Mouse (Mus musculus) midbrain, postnatal 0 days (tissue): Measurements from ENCODE around the gene Cyfip2. TPM values are rescaled to one million over a fixed set of nuclear protein-coding genes. Genes with fewer than 3 reads are reported as not detected.

Experiments
- ATAC-seq: fragments of 200-750 bp; cut with Nextera tagmentation; 2 replicates; pipeline ENCODE4 v1.8.0; 2017; ENCODE audit warnings: moderate number of reproducible peaks, mild to moderate bottlenecking, moderate TSS enrichment, moderate library complexity; ENCODE audit not compliant: low FRiP score
- DNase-seq: peaks from one replicate; pipeline ENCODE4 v3.0.0-alpha.2; 2015; ENCODE audit warnings: low spot score
- H3K27ac ChIP-seq: fragments of 300-500 bp; sonication (generic); 2 replicates; pipeline ENCODE4 v1.5.1; 2014; ENCODE audit warnings: low read depth, mild to moderate bottlenecking, low read length, mixed read lengths
- H3K27me3 ChIP-seq: fragments of 300-500 bp; sonication (generic); 2 replicates; pipeline ENCODE4 v1.6.1; 2014; ENCODE audit warnings: low read length, control low read depth, mixed read lengths; ENCODE audit not compliant: insufficient read depth
- H3K36me3 ChIP-seq: fragments of 300-500 bp; sonication (generic); 2 replicates; pipeline ENCODE4 v1.6.1; 2014; ENCODE audit warnings: low read length, control low read depth, mixed read lengths; ENCODE audit not compliant: insufficient read depth
- H3K4me1 ChIP-seq: fragments of 300-500 bp; sonication (generic); 2 replicates; pipeline ENCODE4 v1.6.1; 2014; ENCODE audit warnings: mild to moderate bottlenecking, control low read depth, antibody characterized with exemption, low read length, mixed read lengths; ENCODE audit not compliant: insufficient read depth
- H3K4me2 ChIP-seq: fragments of 300-500 bp; sonication (generic); 2 replicates; pipeline ENCODE4 v1.6.1; 2014; ENCODE audit warnings: low read depth, mild to moderate bottlenecking, low read length, mixed read lengths; ENCODE audit not compliant: poor library complexity, severe bottlenecking
- H3K4me3 ChIP-seq: fragments of 300-500 bp; sonication (generic); 2 replicates; pipeline ENCODE4 v1.5.1; 2014; ENCODE audit warnings: low read depth, mild to moderate bottlenecking, low read length, moderate library complexity
- H3K9ac ChIP-seq: fragments of 300-500 bp; sonication (generic); replicated peaks from 2 replicates; pipeline ENCODE4 v1.6.1; 2014; ENCODE audit warnings: mild to moderate bottlenecking, low read length, moderate library complexity, mixed read lengths; ENCODE audit not compliant: poor library complexity, severe bottlenecking
- H3K9me3 ChIP-seq: fragments of 300-500 bp; sonication (generic); 2 replicates; pipeline ENCODE4 v1.6.1; 2016; ENCODE audit warnings: low read length, control low read depth
- CTCF ChIP-seq: IDR thresholded peaks from 2 replicates; pipeline ENCODE4 v1.5.1; 2016; ENCODE audit warnings: antibody characterized with exemption, mild to moderate bottlenecking
- WGBS: fragments of 180-500 bp; shearing (Covaris S2); extraction: QIAGEN DNeasy Blood & Tissue Kit; methylation state at CpG from one replicate; pipeline ENCODE4 v1.1.7; 2014; 5-methylcytosine and 5-hydroxymethylcytosine counted together
- polyA plus RNA-seq: library from polyadenylated mRNA; unstranded; fragments of >200 nt; fragmentation: Nextera tagmentation; extraction: Ambion mirVana; gene quantifications from 2 replicates; pipeline ENCODE4 v1.2.1, GENCODE M21; 2015
- total RNA-seq: library from RNA; depleted of rRNA; stranded (reverse); fragments of >200 nt; gene quantifications from 2 replicates; pipeline ENCODE4 v1.2.3, GENCODE M21; 2014

Cyfip2 gene
- total and polyA plus RNA-seq, 2 experiments from 2014 or later = 83.7 to 133 TPM

DNA sequence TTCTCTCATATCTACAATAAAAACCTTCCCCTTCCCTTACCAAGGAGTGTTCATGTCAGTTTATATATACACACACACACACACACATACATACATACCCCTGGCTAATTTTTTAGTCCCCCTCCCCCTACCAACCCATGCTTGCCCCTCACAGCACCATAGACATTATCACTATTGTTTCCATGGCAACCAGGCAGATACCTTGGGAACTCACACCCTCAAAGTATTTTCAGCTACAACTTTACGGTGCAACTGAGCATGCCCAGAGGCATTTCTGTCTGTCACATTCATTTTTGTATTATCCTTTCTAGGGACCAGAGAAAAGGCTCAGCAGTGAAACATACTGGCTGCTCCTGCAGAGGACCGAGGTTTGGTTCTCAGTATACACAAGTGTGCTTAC, 92.4 kb downstream of the Cyfip2 start:
- Histone ChIP-seq H3K27me3 (no peaks in the 10 kb centered on the region), H3K9ac (no peak overlapping the region), H3K4me2 (no peak overlapping the region), H3K4me1 (peaks cover 9% of the 10 kb centered on the region), H3K27ac (peak overlapping the region; percentile 84), H3K36me3 (peaks cover 32% of the 10 kb centered on the region), H3K4me3 (no peak overlapping the region), H3K9me3 (no peaks in the 10 kb centered on the region)
- ATAC-seq (peak; percentile 25; the same call in 1 of the 2 replicates), DNase-seq (peak; percentile 49)
- WGBS = 29% methylated on average over 2 of the region's 2 CpGs
- no peak; the same call in 1 of the 2 replicates for TF ChIP-seq CTCF

DNA sequence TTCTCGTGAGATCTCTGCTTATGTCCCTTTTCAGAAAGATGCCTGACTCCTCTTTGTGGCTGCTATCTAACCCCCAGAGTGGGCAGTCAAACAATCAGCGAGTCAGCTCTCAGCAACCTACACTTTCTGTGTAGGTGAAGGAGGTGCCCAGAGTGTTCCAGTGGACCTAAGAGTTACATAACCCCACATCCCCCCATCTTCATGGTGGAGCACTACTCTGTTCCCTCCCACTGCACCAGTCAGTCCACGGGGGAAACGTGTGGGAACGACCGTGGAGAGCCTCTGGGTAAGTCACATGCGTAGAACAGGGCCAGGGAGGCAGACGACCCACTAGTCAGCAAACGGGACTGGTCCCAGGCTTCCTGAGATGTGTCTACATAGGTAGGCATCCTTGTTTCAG, 93.3 kb downstream of the Cyfip2 start:
- Histone ChIP-seq H3K4me2 (no peak overlapping the region), H3K9me3 (no peaks in the 10 kb centered on the region), H3K36me3 (peaks cover 28% of the 10 kb centered on the region), H3K27ac (peak overlapping the region; percentile 84), H3K27me3 (no peaks in the 10 kb centered on the region), H3K4me3 (no peak overlapping the region), H3K9ac (no peak overlapping the region), H3K4me1 (peaks cover 9% of the 10 kb centered on the region)
- ATAC-seq (no peak), DNase-seq (no peak)
- 74% methylated on average over 9 of the region's 9 CpGs for WGBS
- TF ChIP-seq CTCF = no peak

DNA sequence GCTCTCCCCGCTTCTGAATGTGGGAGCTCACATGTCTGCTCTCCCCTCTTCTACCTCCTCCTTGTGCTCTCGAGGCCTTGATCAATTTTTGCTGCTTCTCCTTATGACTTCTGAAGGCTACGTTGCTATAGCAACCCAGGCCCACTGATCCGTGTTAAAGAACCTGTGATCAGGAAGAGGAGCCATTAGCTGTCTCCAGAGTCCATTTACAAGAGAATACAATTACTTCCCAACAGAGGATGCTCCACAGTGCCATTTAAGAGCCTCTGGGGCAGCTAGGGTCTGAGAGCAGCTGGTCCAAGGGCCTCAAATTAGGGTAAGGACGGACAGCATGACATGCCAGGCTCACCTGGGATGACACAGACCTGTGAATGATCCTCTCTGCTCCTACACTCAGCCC, 94.1 kb downstream of the Cyfip2 start:
- Histone ChIP-seq H3K4me1 (peaks cover 9% of the 10 kb centered on the region), H3K4me3 (no peak overlapping the region), H3K4me2 (peak overlapping the region; percentile 6; the same call in 1 of the 2 replicates), H3K27ac (peak overlapping the region; percentile 84), H3K9ac (no peak overlapping the region), H3K36me3 (peaks cover 21% of the 10 kb centered on the region), H3K27me3 (no peaks in the 10 kb centered on the region), H3K9me3 (no peaks in the 10 kb centered on the region)
- 8% methylated on average over 5 of the region's 5 CpGs for WGBS
- DNase-seq (peak; percentile 83), ATAC-seq (peak; percentile 70)
- no peak for TF ChIP-seq CTCF

DNA sequence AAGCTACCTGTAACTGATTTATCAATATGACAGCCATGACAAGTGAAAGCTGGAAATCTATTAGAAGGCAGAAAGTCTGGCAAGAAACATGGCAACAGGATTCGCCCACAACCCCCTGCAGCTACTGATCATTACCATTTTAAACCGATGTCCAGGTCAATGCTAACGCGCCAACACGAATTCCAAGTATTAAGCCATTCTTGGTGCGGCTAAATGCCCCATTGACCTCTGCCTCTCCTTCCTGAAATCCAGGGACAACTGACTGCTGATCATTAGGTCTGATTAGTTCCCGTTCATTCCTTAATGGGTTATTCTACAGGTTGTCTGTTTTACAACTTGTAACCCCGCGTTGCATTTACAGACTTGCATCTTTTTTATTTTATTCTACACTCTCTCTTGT, 95.0 kb downstream of the Cyfip2 start:
- ATAC-seq (no peak), DNase-seq (no peak)
- 73% methylated on average over 9 of the region's 9 CpGs for WGBS
- H3K4me2 ChIP-seq = no peak overlapping the region
- no peak for TF ChIP-seq CTCF
- no peak overlapping the region for H3K4me3 ChIP-seq
- peak overlapping the region; percentile 84; the same call in 1 of the 2 replicates for H3K27ac ChIP-seq
- H3K27me3 ChIP-seq = no peaks in the 10 kb centered on the region
- peaks cover 9% of the 10 kb centered on the region for H3K4me1 ChIP-seq
- no peaks in the 10 kb centered on the region for H3K9me3 ChIP-seq
- peaks cover 14% of the 10 kb centered on the region for H3K36me3 ChIP-seq
- H3K9ac ChIP-seq = no peak overlapping the region

DNA sequence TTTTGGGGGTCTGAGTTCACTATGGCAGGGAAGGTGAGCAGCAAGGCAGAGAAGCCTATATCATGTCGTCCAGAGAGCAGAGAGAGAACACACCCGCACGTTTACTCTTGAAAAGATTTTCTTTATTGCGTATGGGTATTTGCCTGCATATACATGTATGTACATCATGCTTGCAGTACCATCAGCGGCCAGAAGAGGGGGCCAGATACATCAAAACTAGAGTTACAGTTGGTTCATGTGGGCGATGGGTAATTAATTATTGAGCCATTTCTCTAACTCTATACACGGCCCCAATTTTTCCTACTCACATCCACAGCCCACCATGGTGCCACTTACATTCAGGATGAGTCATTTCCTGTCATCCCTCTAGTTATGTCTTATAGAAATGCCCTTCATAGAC, 96.0 kb downstream of the Cyfip2 start:
- Histone ChIP-seq H3K4me3 (no peak overlapping the region), H3K4me2 (no peak overlapping the region), H3K4me1 (peaks cover 9% of the 10 kb centered on the region), H3K9me3 (no peaks in the 10 kb centered on the region), H3K36me3 (peaks cover 8% of the 10 kb centered on the region), H3K27me3 (no peaks in the 10 kb centered on the region), H3K27ac (no peak overlapping the region), H3K9ac (no peak overlapping the region)
- peak; percentile 83 for TF ChIP-seq CTCF
- peak; percentile 77 for DNase-seq
- ATAC-seq = no peak
- 77% methylated on average over 7 of the region's 7 CpGs for WGBS

DNA sequence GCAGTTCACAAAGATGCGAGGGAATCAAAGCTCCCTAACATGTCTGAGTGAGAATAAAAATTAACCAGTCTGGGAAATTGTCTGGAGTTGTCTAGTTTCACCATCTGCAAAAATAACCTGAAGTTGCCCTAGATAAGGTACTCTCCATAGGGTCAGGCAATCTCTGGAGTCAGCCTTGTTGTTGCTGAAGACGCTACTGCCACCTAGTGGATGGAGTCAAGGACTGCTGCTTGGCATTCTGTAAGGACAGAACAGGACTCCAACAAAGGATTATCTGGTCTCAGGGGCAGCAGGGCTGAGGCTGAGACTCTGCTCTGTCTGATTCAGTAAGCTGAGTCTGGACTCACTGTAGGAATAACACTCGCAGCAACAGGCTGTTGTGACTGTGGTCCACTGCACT, 97.3 kb downstream of the Cyfip2 start:
- Histone ChIP-seq H3K4me2 (no peak overlapping the region), H3K36me3 (0 out of 2 replicates have a peak, but pooled peaks cover 3% of the 10 kb centered on the region), H3K4me1 (peaks cover 9% of the 10 kb centered on the region), H3K27me3 (no peaks in the 10 kb centered on the region), H3K9ac (no peak overlapping the region), H3K9me3 (no peaks in the 10 kb centered on the region), H3K4me3 (no peak overlapping the region), H3K27ac (no peak overlapping the region)
- TF ChIP-seq CTCF = peak; percentile 99
- ATAC-seq (peak; percentile 79), DNase-seq (peak; percentile 94)
- 22% methylated on average over 3 of the region's 3 CpGs for WGBS
